Mouse (Mus musculus) bone marrow, adult 2 months (tissue): Measurements from ENCODE around the gene Ddx1.

Experiments
- CTCF ChIP-seq: fragments of 200-500 bp; IDR thresholded peaks from 2 replicates; pipeline ENCODE4 v1.5.1; 2011; ENCODE audit warnings: low read length, control low read depth; ENCODE audit not compliant: control insufficient read depth, insufficient read depth
- POLR2A ChIP-seq: fragments of 200-500 bp; IDR thresholded peaks from 2 replicates; pipeline ENCODE4 v1.6.1; 2011; ENCODE audit warnings: low read depth, mild to moderate bottlenecking, control low read depth, low read length, borderline replicate concordance; ENCODE audit not compliant: control insufficient read depth

DNA sequence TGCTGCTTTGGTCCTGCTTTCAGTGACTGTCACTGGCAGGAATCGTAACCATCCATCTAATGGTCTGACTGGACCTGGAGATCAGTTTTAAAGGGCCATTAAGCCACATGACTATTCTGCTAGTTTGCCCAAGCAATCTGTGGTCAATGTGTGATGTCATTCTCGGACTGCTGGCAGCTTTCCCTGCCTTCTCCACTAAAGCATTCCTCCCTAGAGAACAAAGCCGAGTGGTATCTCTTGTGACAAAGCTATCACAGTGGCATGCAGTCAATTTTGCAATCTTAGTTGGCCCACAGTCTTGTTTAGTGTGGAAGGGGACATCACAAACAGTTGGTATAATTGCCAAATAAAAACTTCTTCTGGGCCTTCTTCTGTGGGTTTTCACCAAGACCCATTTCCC is 6.1 kb upstream of the Ddx1 start:
- TF ChIP-seq CTCF (no peak), POLR2A (no peak)
